Mouse (Mus musculus) neural tube, embryonic 11.5 days (tissue): ENCODE measurements around the gene Opcml. TPM values are rescaled to one million over a fixed set of nuclear protein-coding genes. Genes with fewer than 3 reads are reported as not detected.
A peak's percentile ranks its signal among the peaks of the same experiment; 100 is the strongest.

Source experiments
- ATAC-seq: fragments of 200-750 bp; cut with Nextera tagmentation; 2 replicates; pipeline ENCODE4 v1.8.0; 2017; ENCODE audit warnings: moderate number of reproducible peaks, mild to moderate bottlenecking, moderate TSS enrichment, moderate library complexity; ENCODE audit not compliant: insufficient read depth, low FRiP score, low TSS enrichment
- DNase-seq: peaks from one replicate; pipeline ENCODE4 v3.0.0-alpha.2; 2015; ENCODE audit warnings: low spot score
- H3K27ac ChIP-seq: fragments of 300-500 bp; sonication (generic); 2 replicates; pipeline ENCODE4 v1.5.1; 2014; ENCODE audit warnings: low read depth, mild to moderate bottlenecking, low read length
- H3K27me3 ChIP-seq: fragments of 300-500 bp; sonication (generic); 2 replicates; pipeline ENCODE4 v1.6.1; 2014; ENCODE audit warnings: mild to moderate bottlenecking, low read length, mixed read lengths; ENCODE audit not compliant: control insufficient read depth, insufficient read depth
- H3K36me3 ChIP-seq: fragments of 300-500 bp; sonication (generic); 2 replicates; pipeline ENCODE4 v1.6.1; 2014; ENCODE audit warnings: mild to moderate bottlenecking, low read length, moderate library complexity, mixed read lengths; ENCODE audit not compliant: control insufficient read depth, insufficient read depth
- H3K4me1 ChIP-seq: fragments of 300-500 bp; sonication (generic); 2 replicates; pipeline ENCODE4 v1.6.1; 2014; ENCODE audit warnings: low read length, mixed read lengths; ENCODE audit not compliant: control insufficient read depth, insufficient read depth
- H3K4me2 ChIP-seq: fragments of 300-500 bp; sonication (generic); 2 replicates; pipeline ENCODE4 v1.6.1; 2014; ENCODE audit warnings: low read depth, mild to moderate bottlenecking, moderate library complexity
- H3K4me3 ChIP-seq: fragments of 300-500 bp; sonication (generic); 2 replicates; pipeline ENCODE4 v1.5.1; 2014; ENCODE audit warnings: low read depth, low read length
- H3K9ac ChIP-seq: fragments of 300-500 bp; sonication (generic); 2 replicates; pipeline ENCODE4 v1.6.1; 2014; ENCODE audit warnings: mild to moderate bottlenecking, low read length
- H3K9me3 ChIP-seq: fragments of 300-500 bp; sonication (generic); 2 replicates; pipeline ENCODE4 v1.6.1; 2016; ENCODE audit warnings: low read length; ENCODE audit not compliant: control insufficient read depth
- WGBS: fragments of 180-500 bp; shearing (Covaris S2); extraction: QIAGEN DNeasy Blood & Tissue Kit; methylation state at CpG from one replicate; pipeline ENCODE4 v1.1.7; 2014; 5-methylcytosine and 5-hydroxymethylcytosine counted together
- polyA plus RNA-seq: library from polyadenylated mRNA; unstranded; fragments of >200 nt; fragmentation: Nextera tagmentation; extraction: Ambion mirVana; gene quantifications from 2 replicates; pipeline ENCODE4 v1.2.1, GENCODE M21; 2014

Gene Opcml
- polyA plus RNA-seq, 1 experiment from 2014 or later, result 3.6 TPM

DNA sequence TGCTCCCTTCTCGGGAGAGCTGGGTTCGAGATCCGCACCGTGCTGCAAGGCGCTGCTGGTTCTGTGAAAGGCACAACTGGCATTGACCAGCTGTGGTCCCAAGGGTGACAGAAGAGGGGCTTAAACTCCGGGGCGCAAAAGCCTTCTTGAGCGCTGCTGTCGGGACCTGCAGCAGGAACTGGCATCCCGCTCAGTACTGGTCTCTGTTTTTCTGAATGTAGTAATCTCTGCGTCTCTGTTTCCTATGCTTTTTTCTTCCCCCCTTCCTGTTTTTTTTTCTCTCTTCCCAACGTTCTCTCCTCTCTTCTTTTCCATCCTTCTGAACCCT lies 1.0 kb downstream of the Opcml start:
- H3K27me3 ChIP-seq, result peaks cover 8% of the 10 kb centered on the region
- no peak overlapping the region for H3K27ac ChIP-seq
- H3K4me3 ChIP-seq, result peak overlapping the region; percentile 36
- no peak for ATAC-seq
- no peak overlapping the region for H3K9ac ChIP-seq
- no peaks in the 10 kb centered on the region for H3K9me3 ChIP-seq
- no peak for DNase-seq
- H3K36me3 ChIP-seq, result no peaks in the 10 kb centered on the region
- peak overlapping the region; percentile 56 for H3K4me2 ChIP-seq
- no peaks in the 10 kb centered on the region for H3K4me1 ChIP-seq
- 8% methylated on average over 12 of the region's 12 CpGs for WGBS

GRCm38 (mm10) chr9:27792226-27792625 lies 1.7 kb downstream of the Opcml start:
- no peak overlapping the region for H3K9ac ChIP-seq
- no peak overlapping the region for H3K4me2 ChIP-seq
- no peak overlapping the region for H3K4me3 ChIP-seq
- H3K27me3 ChIP-seq, result peaks cover 8% of the 10 kb centered on the region
- DNase-seq (no peak), ATAC-seq (no peak)
- WGBS, result 40% methylated on average over 2 of the region's 2 CpGs
- no peak overlapping the region for H3K27ac ChIP-seq
- H3K36me3 ChIP-seq, result no peaks in the 10 kb centered on the region
- no peaks in the 10 kb centered on the region for H3K9me3 ChIP-seq
- H3K4me1 ChIP-seq, result no peaks in the 10 kb centered on the region

GRCm38 (mm10) chr9:27792994-27793393 lies 2.4 kb downstream of the Opcml start:
- no peaks in the 10 kb centered on the region for H3K9me3 ChIP-seq
- no peak overlapping the region for H3K9ac ChIP-seq
- H3K27ac ChIP-seq, result no peak overlapping the region
- WGBS, result 73% methylated on average over 3 of the region's 3 CpGs
- DNase-seq (no peak), ATAC-seq (no peak)
- H3K4me1 ChIP-seq, result no peaks in the 10 kb centered on the region
- no peak overlapping the region for H3K4me3 ChIP-seq
- no peaks in the 10 kb centered on the region for H3K36me3 ChIP-seq
- peaks cover 8% of the 10 kb centered on the region for H3K27me3 ChIP-seq
- H3K4me2 ChIP-seq, result no peak overlapping the region

DNA sequence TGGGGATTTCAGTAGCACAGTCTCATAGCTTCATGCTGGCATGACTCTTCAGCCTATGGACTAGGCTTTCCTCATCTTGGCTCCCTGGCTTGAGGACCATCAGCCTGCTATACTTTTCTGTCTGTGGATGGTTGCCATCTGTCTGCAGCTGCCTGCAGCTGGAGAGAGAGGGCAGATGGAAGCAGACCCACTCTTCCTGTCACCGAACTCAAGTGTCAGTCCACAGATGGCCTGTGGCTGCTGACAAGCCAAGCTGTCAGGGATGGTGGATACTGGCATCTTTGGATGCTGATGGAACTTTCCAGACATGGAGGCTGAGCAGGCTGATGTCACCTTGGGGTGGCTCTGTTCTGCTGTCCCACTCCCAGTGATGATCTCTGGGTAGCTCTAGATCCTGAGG lies 6.0 kb downstream of the Opcml start:
- peaks cover 7% of the 10 kb centered on the region for H3K27me3 ChIP-seq
- no peak overlapping the region for H3K4me3 ChIP-seq
- H3K36me3 ChIP-seq, result no peaks in the 10 kb centered on the region
- H3K9me3 ChIP-seq, result no peaks in the 10 kb centered on the region
- H3K4me2 ChIP-seq, result no peak overlapping the region
- no peak overlapping the region for H3K27ac ChIP-seq
- no peak overlapping the region for H3K9ac ChIP-seq
- H3K4me1 ChIP-seq, result no peaks in the 10 kb centered on the region
- 96% methylated on average over 1 of the region's 1 CpGs for WGBS
- DNase-seq (no peak), ATAC-seq (no peak)

GRCm38 (mm10) chr9:27800992-27801391 lies 10.4 kb downstream of the Opcml start:
- 89% methylated on average over 2 of the region's 2 CpGs for WGBS
- H3K27me3 ChIP-seq, result no peaks in the 10 kb centered on the region
- no peak overlapping the region for H3K9ac ChIP-seq
- no peaks in the 10 kb centered on the region for H3K36me3 ChIP-seq
- H3K4me2 ChIP-seq, result no peak overlapping the region
- ATAC-seq (no peak), DNase-seq (no peak)
- H3K4me1 ChIP-seq, result no peaks in the 10 kb centered on the region
- no peak overlapping the region for H3K4me3 ChIP-seq
- no peaks in the 10 kb centered on the region for H3K9me3 ChIP-seq
- H3K27ac ChIP-seq, result no peak overlapping the region

GRCm38 (mm10) chr9:27801807-27802206 lies 11.2 kb downstream of the Opcml start:
- WGBS, result 90% methylated on average over 3 of the region's 3 CpGs
- H3K27me3 ChIP-seq, result no peaks in the 10 kb centered on the region
- no peaks in the 10 kb centered on the region for H3K9me3 ChIP-seq
- H3K4me2 ChIP-seq, result no peak overlapping the region
- H3K4me3 ChIP-seq, result no peak overlapping the region
- no peak for ATAC-seq
- DNase-seq, result no peak
- no peak overlapping the region for H3K9ac ChIP-seq
- no peaks in the 10 kb centered on the region for H3K36me3 ChIP-seq
- no peaks in the 10 kb centered on the region for H3K4me1 ChIP-seq
- no peak overlapping the region for H3K27ac ChIP-seq

DNA sequence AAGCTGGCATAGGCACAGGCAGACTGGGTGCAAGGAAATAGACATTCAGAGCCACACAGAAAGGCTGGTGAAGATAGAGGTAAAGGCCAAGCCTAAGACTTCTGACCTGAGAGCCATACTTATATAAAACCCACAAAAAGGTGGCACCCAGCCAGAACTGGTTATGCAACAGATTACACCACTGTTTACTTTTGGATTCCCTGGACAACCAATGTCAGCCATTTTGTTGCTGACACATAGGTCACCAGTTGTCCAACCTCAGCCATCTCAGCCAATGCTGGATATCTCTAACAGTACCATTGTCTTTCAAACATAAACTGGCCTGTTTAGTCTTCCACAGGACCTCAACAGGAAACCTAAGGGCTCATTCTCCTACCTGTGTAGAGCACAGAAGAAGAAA lies 11.8 kb downstream of the Opcml start:
- no peak for DNase-seq
- H3K4me3 ChIP-seq, result no peak overlapping the region
- H3K9ac ChIP-seq, result no peak overlapping the region
- H3K36me3 ChIP-seq, result no peaks in the 10 kb centered on the region
- no peaks in the 10 kb centered on the region for H3K4me1 ChIP-seq
- no peak overlapping the region for H3K27ac ChIP-seq
- H3K27me3 ChIP-seq, result no peaks in the 10 kb centered on the region
- no peak overlapping the region for H3K4me2 ChIP-seq
- H3K9me3 ChIP-seq, result no peaks in the 10 kb centered on the region
- no peak for ATAC-seq

- Histone ChIP-seq H3K36me3 (no peaks in the 10 kb centered on the region), H3K9ac (no peak overlapping the region), H3K4me1 (no peaks in the 10 kb centered on the region), H3K27me3 (no peaks in the 10 kb centered on the region), H3K4me3 (no peak overlapping the region), H3K9me3 (no peaks in the 10 kb centered on the region), H3K4me2 (no peak overlapping the region), H3K27ac (no peak overlapping the region)
- ATAC-seq, result no peak
- DNase-seq, result no peak
- WGBS, result 90% methylated on average over 3 of the region's 3 CpGs
These were observed 13.9 kb downstream of the Opcml start for GRCm38 (mm10) chr9:27804461-27804860.

- no peak overlapping the region for H3K4me2 ChIP-seq
- no peak overlapping the region for H3K4me3 ChIP-seq
- H3K27me3 ChIP-seq, result no peaks in the 10 kb centered on the region
- no peaks in the 10 kb centered on the region for H3K4me1 ChIP-seq
- H3K9me3 ChIP-seq, result no peaks in the 10 kb centered on the region
- WGBS, result 91% methylated on average over 8 of the region's 8 CpGs
- no peak for ATAC-seq
- no peaks in the 10 kb centered on the region for H3K36me3 ChIP-seq
- H3K27ac ChIP-seq, result no peak overlapping the region
- no peak overlapping the region for H3K9ac ChIP-seq
- no peak for DNase-seq
These were observed 19.2 kb downstream of the Opcml start for GRCm38 (mm10) chr9:27809741-27810140.
